34 mouse cellular contexts compared by ENCODE assay signal in genomic region chr2:85792331-85792730, GRCm38 (mm10). TPM values are rescaled to one million over a fixed set of nuclear protein-coding genes. Genes with fewer than 3 reads are reported as not detected.
DNase-seq lines count a peak whose midpoint lies in the region; ATAC-seq lines count a peak whose summit lies in the region.
"Had no signal": no experiment of that assay in that cellular context is flagged by ENCODE, and none has a peak within 500 bp of the region (broad histone marks: within the 10 kb centered on the region; RNA-seq: fewer than 3 reads in every experiment).

No protein-coding gene starts in this region.

- no peak for ATAC-seq in hindbrain, embryonic 13.5 days (ENCODE audit: low FRiP score)
- ATAC-seq: activated CD4-positive, CD25-positive, alpha-beta regulatory T cell, adult 4 months; CD4-positive, CD25-positive, alpha-beta regulatory T cell, adult 4 months; intestine, postnatal 0 days; Patski had no signal

- no peak overlapping the region for H3K4me3 ChIP-seq in hindbrain, embryonic 10.5 days
- no peak overlapping the region for H3K4me3 ChIP-seq in hindbrain, embryonic 13.5 days
- H3K4me3 ChIP-seq: forebrain, embryonic 12.5 days; heart, embryonic 12.5 days; limb, embryonic 13.5 days had no signal

- WGBS in hindbrain, embryonic 10.5 days = 31% methylated on average over 2 of the region's 2 CpGs
- WGBS in hindbrain, embryonic 13.5 days = 19% methylated on average over 2 of the region's 2 CpGs

- no peak overlapping the region for H3K27ac ChIP-seq in hindbrain, embryonic 10.5 days
- no peak overlapping the region for H3K27ac ChIP-seq in hindbrain, embryonic 13.5 days
- H3K27ac ChIP-seq: forebrain, embryonic 12.5 days; limb, embryonic 13.5 days; liver, embryonic 14.5 days had no signal

- H3K27me3 ChIP-seq in hindbrain, embryonic 10.5 days (ENCODE audit: insufficient read depth, poor library complexity, severe bottlenecking) = no peaks in the 10 kb centered on the region
- H3K27me3 ChIP-seq in hindbrain, embryonic 13.5 days = no peaks in the 10 kb centered on the region
- H3K27me3 ChIP-seq: forebrain, embryonic 12.5 days; heart, embryonic 12.5 days; limb, embryonic 13.5 days; Patski had no signal

- H3K9me3 ChIP-seq in hindbrain, embryonic 10.5 days = peaks cover 5% of the 10 kb centered on the region; the same call in 1 of the 2 replicates
- H3K9me3 ChIP-seq in hindbrain, embryonic 13.5 days = no peaks in the 10 kb centered on the region
- H3K9me3 ChIP-seq: forebrain, embryonic 12.5 days; heart, embryonic 12.5 days; limb, embryonic 13.5 days had no signal

- peak; percentile 1 to 2 for DNase-seq in cerebellum, postnatal 36 days
- no peak for DNase-seq in cerebellum, postnatal 4 days (ENCODE audit: low spot score in 2 of 2)
- DNase-seq in hindbrain, embryonic 10.5 days (ENCODE audit: low spot score) = peak; percentile 4
- peak; percentile 19 for DNase-seq in ES-CJ7 (ENCODE audit: low read depth, low spot score)
- DNase-seq in brain, adult 2 months (ENCODE audit: low read depth, low spot score) = peak; percentile 9
- no peak for DNase-seq in spleen, adult 12 weeks (ENCODE audit: low spot score)
- DNase-seq in layer of hippocampus, postnatal 36 days = no peak
- DNase-seq: adrenal gland, adult 8-10 months; gastrocnemius, postnatal 25 days; heart, adult 18-20 months; heart, postnatal 10 days; kidney, postnatal 36 days; lung, embryonic 14.5 days; right cerebral cortex, postnatal 25 days; thymus, postnatal 14 days had no signal

- no peak overlapping the region for H3K9ac ChIP-seq in hindbrain, embryonic 13.5 days
- H3K9ac ChIP-seq: forebrain, embryonic 12.5 days; heart, embryonic 12.5 days; limb, embryonic 13.5 days; liver, embryonic 14.5 days; lung, embryonic 14.5 days had no signal

- H3K4me1 ChIP-seq in hindbrain, embryonic 10.5 days (replicated peaks) = peaks cover 4% of the 10 kb centered on the region; the same call in 1 of the 2 replicates
- no peaks in the 10 kb centered on the region for H3K4me1 ChIP-seq in hindbrain, embryonic 13.5 days (replicated peaks)
- H3K4me1 ChIP-seq: forebrain, embryonic 12.5 days; heart, embryonic 12.5 days; limb, embryonic 13.5 days had no signal

- H3K36me3 ChIP-seq in hindbrain, embryonic 10.5 days = no peaks in the 10 kb centered on the region
- no peaks in the 10 kb centered on the region for H3K36me3 ChIP-seq in hindbrain, embryonic 13.5 days
- H3K36me3 ChIP-seq: forebrain, embryonic 12.5 days; heart, embryonic 12.5 days; limb, embryonic 13.5 days had no signal

- no peak overlapping the region for H3K4me2 ChIP-seq in hindbrain, embryonic 13.5 days
- H3K4me2 ChIP-seq: forebrain, embryonic 12.5 days; heart, embryonic 12.5 days; limb, embryonic 13.5 days; lung, embryonic 14.5 days had no signal

RNA-seq across cellular contexts. Expression of gene Olfr1016, which starts 10.0 kb away (rescaled TPM):
- polyA plus RNA-seq in hindbrain, embryonic 10.5 days (2016; fragmentation: Nextera tagmentation; extraction: Ambion mirVana) = not detected in 2 replicates
- polyA plus RNA-seq in hindbrain, embryonic 13.5 days (2015; fragmentation: Nextera tagmentation; extraction: Ambion mirVana) = not detected in 2 replicates
- total RNA-seq in layer of hippocampus, postnatal 36 days (2021) = not detected
- total RNA-seq: adrenal gland, adult 8-10 months; ES-E14; gastrocnemius, postnatal 25 days; heart, adult 18-20 months; heart, postnatal 10 days; left cerebral cortex, adult 18-20 months; left cerebral cortex, postnatal 25 days; megakaryocyte, adult 5-6 weeks had no signal
- polyA plus RNA-seq: activated CD4-positive, CD25-positive, alpha-beta regulatory T cell, adult 4 months; CD4-positive, CD25-positive, alpha-beta regulatory T cell, adult 4 months; embryonic facial prominence, embryonic 11.5 days; forebrain, embryonic 12.5 days; heart, embryonic 12.5 days; hindbrain, embryonic 11.5 days; intestine, postnatal 0 days; kidney, embryonic 14.5 days; limb, embryonic 13.5 days; liver, embryonic 14.5 days; lung, embryonic 14.5 days; neural tube, embryonic 11.5 days; Patski; spleen, adult 2 months; testis, adult 2 months had no signal

RNA-seq across cellular contexts. Expression of gene Olfr1015, which starts 10.5 kb away (rescaled TPM):
- not detected in 2 replicates for polyA plus RNA-seq in hindbrain, embryonic 10.5 days (2016; fragmentation: Nextera tagmentation; extraction: Ambion mirVana)
- polyA plus RNA-seq in hindbrain, embryonic 13.5 days (2015; fragmentation: Nextera tagmentation; extraction: Ambion mirVana) = not detected in 2 replicates
- not detected for total RNA-seq in layer of hippocampus, postnatal 36 days (2021)
- total RNA-seq: ES-E14; gastrocnemius, postnatal 25 days; heart, adult 18-20 months; heart, postnatal 10 days; left cerebral cortex, adult 18-20 months; left cerebral cortex, postnatal 25 days; megakaryocyte, adult 5-6 weeks had no signal
- polyA plus RNA-seq: CD4-positive, CD25-positive, alpha-beta regulatory T cell, adult 4 months; embryonic facial prominence, embryonic 11.5 days; forebrain, embryonic 12.5 days; heart, embryonic 12.5 days; hindbrain, embryonic 11.5 days; intestine, postnatal 0 days; kidney, embryonic 14.5 days; limb, embryonic 13.5 days; liver, embryonic 14.5 days; lung, embryonic 14.5 days; neural tube, embryonic 11.5 days; Patski; spleen, adult 2 months; testis, adult 2 months had no signal

RNA-seq across cellular contexts. Expression of gene Olfr1014, which starts 19.8 kb away (rescaled TPM):
- polyA plus RNA-seq in hindbrain, embryonic 10.5 days (2016; fragmentation: Nextera tagmentation; extraction: Ambion mirVana) = not detected in 2 replicates
- not detected in 2 replicates for polyA plus RNA-seq in hindbrain, embryonic 13.5 days (2015; fragmentation: Nextera tagmentation; extraction: Ambion mirVana)
- total RNA-seq in layer of hippocampus, postnatal 36 days (2021) = not detected
- total RNA-seq: adrenal gland, adult 8-10 months; ES-E14; gastrocnemius, postnatal 25 days; heart, adult 18-20 months; heart, postnatal 10 days; left cerebral cortex, adult 18-20 months; left cerebral cortex, postnatal 25 days; megakaryocyte, adult 5-6 weeks had no signal
- polyA plus RNA-seq: activated CD4-positive, CD25-positive, alpha-beta regulatory T cell, adult 4 months; CD4-positive, CD25-positive, alpha-beta regulatory T cell, adult 4 months; embryonic facial prominence, embryonic 11.5 days; forebrain, embryonic 12.5 days; heart, embryonic 12.5 days; hindbrain, embryonic 11.5 days; intestine, postnatal 0 days; kidney, embryonic 14.5 days; limb, embryonic 13.5 days; liver, embryonic 14.5 days; lung, embryonic 14.5 days; neural tube, embryonic 11.5 days; Patski; spleen, adult 2 months; testis, adult 2 months had no signal

RNA-seq across cellular contexts. Expression of gene Olfr1013, which starts 25.4 kb away (rescaled TPM):
- polyA plus RNA-seq in hindbrain, embryonic 10.5 days (2016; fragmentation: Nextera tagmentation; extraction: Ambion mirVana) = not detected in 2 replicates
- not detected in 2 replicates for polyA plus RNA-seq in hindbrain, embryonic 13.5 days (2015; fragmentation: Nextera tagmentation; extraction: Ambion mirVana)
- not detected for total RNA-seq in layer of hippocampus, postnatal 36 days (2021)
- total RNA-seq: adrenal gland, adult 8-10 months; ES-E14; gastrocnemius, postnatal 25 days; heart, adult 18-20 months; heart, postnatal 10 days; left cerebral cortex, adult 18-20 months; left cerebral cortex, postnatal 25 days; megakaryocyte, adult 5-6 weeks had no signal
- polyA plus RNA-seq: activated CD4-positive, CD25-positive, alpha-beta regulatory T cell, adult 4 months; CD4-positive, CD25-positive, alpha-beta regulatory T cell, adult 4 months; embryonic facial prominence, embryonic 11.5 days; forebrain, embryonic 12.5 days; heart, embryonic 12.5 days; hindbrain, embryonic 11.5 days; intestine, postnatal 0 days; kidney, embryonic 14.5 days; limb, embryonic 13.5 days; liver, embryonic 14.5 days; lung, embryonic 14.5 days; neural tube, embryonic 11.5 days; Patski; spleen, adult 2 months; testis, adult 2 months had no signal

RNA-seq across cellular contexts. Expression of gene Olfr1018, which starts 25.9 kb away (rescaled TPM):
- not detected in 2 replicates for polyA plus RNA-seq in hindbrain, embryonic 10.5 days (2016; fragmentation: Nextera tagmentation; extraction: Ambion mirVana)
- not detected in 2 replicates for polyA plus RNA-seq in hindbrain, embryonic 13.5 days (2015; fragmentation: Nextera tagmentation; extraction: Ambion mirVana)
- not detected for total RNA-seq in layer of hippocampus, postnatal 36 days (2021)
- total RNA-seq: adrenal gland, adult 8-10 months; ES-E14; gastrocnemius, postnatal 25 days; heart, adult 18-20 months; heart, postnatal 10 days; left cerebral cortex, adult 18-20 months; left cerebral cortex, postnatal 25 days; megakaryocyte, adult 5-6 weeks had no signal
- polyA plus RNA-seq: activated CD4-positive, CD25-positive, alpha-beta regulatory T cell, adult 4 months; CD4-positive, CD25-positive, alpha-beta regulatory T cell, adult 4 months; embryonic facial prominence, embryonic 11.5 days; forebrain, embryonic 12.5 days; heart, embryonic 12.5 days; hindbrain, embryonic 11.5 days; intestine, postnatal 0 days; kidney, embryonic 14.5 days; limb, embryonic 13.5 days; liver, embryonic 14.5 days; lung, embryonic 14.5 days; neural tube, embryonic 11.5 days; Patski; spleen, adult 2 months; testis, adult 2 months had no signal

Comparison
In these comparisons a context has a peak if more than half of its experiments do, and no peak if none do; other contexts are left out.
1. DNase-seq: peak in cerebellum, postnatal 36 days (2 of 2), hindbrain, embryonic 10.5 days (single experiment), ES-CJ7 (single experiment) and brain, adult 2 months (single experiment); none in cerebellum, postnatal 4 days (0 of 2), spleen, adult 12 weeks (single experiment) and layer of hippocampus, postnatal 36 days (0 of 2).